Mouse (Mus musculus) kidney, postnatal 4 days (tissue): Measurements from ENCODE around the gene Rfx7.
A peak's percentile ranks its signal among the peaks of the same experiment; 100 is the strongest.

Experiments used
- DNase-seq, 2 experiments: peaks; one replicate each; pipeline ENCODE4 v3.0.0; 2021; ENCODE audit warnings: mixed read lengths in 2 of 2

Rfx7 gene

GRCm38 (mm10) chr9:72531996-72532380 lies at the start of gene Rfx7:
Gene Rfx7 (plus strand): TSS chr9:72532240.
- DNase-seq, result peak; percentile 80 to 89

- no peak for DNase-seq
These were observed 43.5 kb upstream of the Rfx7 start for GRCm38 (mm10) chr9:72488523-72488922.

DNA sequence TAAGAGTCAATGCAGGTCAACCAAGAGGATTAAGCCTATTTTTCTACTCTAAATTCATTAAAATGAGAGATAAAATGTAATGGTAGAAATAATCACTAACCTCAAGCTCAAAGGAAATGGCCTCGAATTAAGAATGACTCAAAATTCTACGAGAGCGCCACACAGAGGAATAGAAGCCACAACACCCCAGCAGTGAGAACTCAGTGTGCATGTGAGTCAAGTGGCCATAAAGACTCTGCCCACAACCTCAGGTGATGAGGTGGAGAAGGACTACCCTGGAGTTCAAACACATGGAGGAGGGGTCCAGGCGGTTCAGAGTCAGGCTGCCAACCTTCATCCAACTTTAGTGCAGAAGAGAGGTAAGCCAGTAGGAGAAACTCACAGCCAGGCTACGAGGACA lies 42.9 kb upstream of the Rfx7 start:
- no peak for DNase-seq

- peak; percentile 95 to 96 for DNase-seq
These were observed 40.4 kb upstream of the Rfx7 start for GRCm38 (mm10) chr9:72491559-72492193.

DNA sequence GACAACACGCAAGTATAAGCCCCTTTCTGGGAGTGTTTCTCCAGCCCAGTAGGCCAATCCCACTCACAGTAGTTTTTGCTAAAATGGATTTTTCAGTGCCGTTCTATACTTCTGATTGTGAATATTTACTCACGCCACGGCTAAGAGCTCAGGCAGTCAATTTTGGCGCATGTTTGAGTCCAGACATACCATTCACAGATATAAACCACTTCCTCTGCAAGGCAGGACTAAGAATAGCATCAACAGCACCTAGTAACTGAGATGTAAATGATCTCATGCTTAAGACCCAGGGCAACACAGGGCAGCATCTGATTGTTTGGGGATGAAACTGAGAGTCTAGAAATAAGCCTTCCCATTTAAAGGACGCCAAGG lies 39.9 kb upstream of the Rfx7 start, which contains the start of gene Tex9:
Gene Tex9 (minus strand): TSS at position 19 of the 372 bp plus-strand sequence.
- DNase-seq, result no peak

GRCm38 (mm10) chr9:72493465-72493864 lies 38.6 kb upstream of the Rfx7 start:
- DNase-seq, result no peak

DNA sequence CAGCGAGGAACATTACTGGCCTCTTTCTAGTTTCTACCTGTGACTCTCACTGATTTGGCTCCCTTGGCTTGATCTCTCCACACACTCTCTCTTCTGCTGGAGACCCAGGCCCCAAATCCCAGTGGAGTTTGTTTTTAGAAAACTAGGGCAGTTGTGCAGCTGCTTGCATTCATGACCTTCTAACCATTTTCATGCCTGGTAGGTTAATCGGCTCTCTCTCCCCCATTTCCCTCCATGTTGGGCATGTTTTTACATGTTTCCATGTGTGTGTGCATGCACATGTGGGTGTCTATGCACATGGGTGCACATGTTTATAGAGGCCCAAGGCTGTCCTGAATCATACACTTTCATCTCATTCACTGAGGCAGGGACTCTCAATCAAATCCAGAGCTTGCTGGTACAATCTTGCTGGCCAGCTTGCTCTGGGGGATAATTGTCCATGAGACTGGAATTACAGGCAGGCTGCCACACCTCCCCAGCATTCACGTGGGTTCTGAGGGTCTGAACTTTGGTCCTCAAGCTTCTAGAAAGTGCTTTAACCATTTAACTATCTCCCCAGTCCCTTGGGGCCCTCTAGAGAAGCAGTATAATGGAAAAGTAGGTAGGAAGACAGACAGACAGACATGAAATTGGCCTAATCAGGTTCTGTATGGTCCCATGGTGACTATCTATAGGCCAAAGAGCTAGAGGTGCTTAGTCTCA lies 37.9 kb upstream of the Rfx7 start:
- DNase-seq, result no peak

DNA sequence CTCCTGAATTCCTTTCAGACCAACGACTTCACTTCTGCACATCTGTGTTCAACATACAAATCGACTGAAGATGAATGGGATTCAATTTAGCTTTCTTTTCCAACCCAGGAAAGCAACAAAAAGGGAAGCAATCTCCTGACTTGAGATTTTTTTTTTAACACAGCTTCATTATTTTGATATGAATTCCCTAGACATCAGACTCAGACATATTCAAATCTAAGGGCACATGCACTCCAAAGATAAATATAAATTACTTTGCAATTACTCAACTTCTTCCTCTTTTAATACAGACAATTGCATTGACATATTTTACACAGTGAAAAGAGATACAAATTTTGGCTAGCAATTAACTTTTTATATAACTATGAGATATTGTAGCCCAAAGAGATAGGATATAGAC lies 35.3 kb upstream of the Rfx7 start:
- no peak for DNase-seq

DNA sequence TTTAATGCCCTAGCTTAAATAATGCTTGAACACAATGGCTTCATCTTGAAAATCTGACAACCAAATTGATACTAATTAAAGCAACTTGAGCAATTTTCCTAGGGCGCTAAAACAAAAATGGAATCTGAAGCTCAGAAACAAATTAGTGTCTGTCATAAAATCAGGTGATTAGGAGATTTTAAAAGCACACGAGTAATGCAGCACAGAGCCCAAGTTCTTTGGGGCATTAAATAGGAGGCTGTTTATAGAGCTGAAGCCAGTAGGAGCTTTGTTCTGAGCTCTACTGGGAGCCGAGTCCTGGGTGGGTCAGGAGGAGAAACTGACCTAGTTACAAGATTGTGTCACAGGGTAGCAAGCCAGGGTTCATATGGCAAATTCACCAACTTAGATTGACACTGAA lies 34.9 kb upstream of the Rfx7 start:
- DNase-seq, result no peak

GRCm38 (mm10) chr9:72512229-72512981 lies 19.6 kb upstream of the Rfx7 start:
- DNase-seq, result no peak

GRCm38 (mm10) chr9:72515366-72515765 lies 16.7 kb upstream of the Rfx7 start:
- DNase-seq, result no peak

GRCm38 (mm10) chr9:72519246-72519645 lies 12.8 kb upstream of the Rfx7 start:
- no peak for DNase-seq

- no peak for DNase-seq
These were observed 11.2 kb upstream of the Rfx7 start for GRCm38 (mm10) chr9:72520849-72521248.

- no peak for DNase-seq
These were observed 5.9 kb upstream of the Rfx7 start for GRCm38 (mm10) chr9:72526091-72526490.

- DNase-seq, result peak; percentile 89 to 93
These were observed 1.8 kb upstream of the Rfx7 start for GRCm38 (mm10) chr9:72530237-72530636.

- DNase-seq, result peak; percentile 32 to 56
These were observed 1.2 kb upstream of the Rfx7 start for GRCm38 (mm10) chr9:72530824-72531223.

- peak; percentile 81 to 90 for DNase-seq
These were observed 597 bp upstream of the Rfx7 start for GRCm38 (mm10) chr9:72531291-72531995.

GRCm38 (mm10) chr9:72532381-72533088 lies 495 bp downstream of the Rfx7 start:
- DNase-seq, result peak; percentile 61 to 70

DNA sequence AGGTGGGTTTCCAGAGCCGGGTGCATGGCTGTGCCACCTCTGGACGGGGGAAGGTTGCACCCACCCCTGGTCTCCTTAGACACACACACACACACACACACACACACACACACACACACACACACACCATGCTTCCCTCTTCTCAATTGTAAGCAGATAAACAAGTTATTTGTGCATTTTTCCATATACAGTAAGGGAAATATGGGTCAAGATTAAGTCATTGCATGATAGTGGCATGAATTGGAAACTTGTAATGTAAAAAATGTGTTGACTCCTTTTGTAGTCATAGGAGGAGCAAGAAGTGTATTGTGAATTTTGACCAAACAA lies 1.0 kb downstream of the Rfx7 start:
- DNase-seq, result no peak

DNA sequence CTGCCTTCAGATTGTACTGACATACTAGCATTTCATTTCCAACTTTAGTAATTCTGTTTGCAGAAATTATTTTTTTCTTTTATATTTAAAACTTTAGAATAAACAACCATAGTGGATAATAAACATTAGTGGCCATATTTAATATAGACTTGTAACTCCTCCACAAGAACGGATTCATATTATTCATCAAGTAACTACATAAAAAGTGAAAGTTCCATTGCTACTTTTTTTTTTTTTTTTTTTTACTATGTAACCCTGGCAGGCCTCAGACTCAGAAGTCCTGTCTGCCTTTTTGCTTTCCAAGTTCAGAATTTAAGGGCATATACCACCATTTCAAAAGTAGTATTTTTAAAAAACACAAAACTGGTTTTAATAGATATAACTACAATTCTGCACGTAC lies 2.9 kb downstream of the Rfx7 start:
- no peak for DNase-seq

GRCm38 (mm10) chr9:72535394-72535793 lies 3.4 kb downstream of the Rfx7 start:
- DNase-seq, result no peak

DNA sequence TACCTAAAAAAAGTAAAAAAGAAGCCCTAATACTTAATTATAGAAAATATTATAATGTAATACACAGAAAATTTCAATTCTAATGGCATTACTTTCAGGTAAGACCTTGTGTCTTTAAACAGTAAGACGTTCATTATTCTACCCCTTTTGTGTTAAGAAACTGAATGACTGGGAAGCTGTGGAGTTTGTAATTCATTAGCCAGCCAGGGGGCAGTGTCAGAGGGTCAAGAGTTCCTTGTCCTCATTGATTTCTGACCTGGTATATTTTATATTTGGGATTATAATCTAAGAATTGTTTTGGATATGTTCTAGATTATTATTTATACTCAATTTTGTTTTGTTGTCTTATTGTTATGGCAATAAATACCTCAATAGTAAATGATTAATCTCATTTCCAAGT lies 5.0 kb downstream of the Rfx7 start:
- DNase-seq, result peak; percentile 9 to 20

- DNase-seq, result no peak
These were observed 11.6 kb downstream of the Rfx7 start for GRCm38 (mm10) chr9:72543590-72543989.
